Mouse (Mus musculus): ENCODE data around the gene Phactr3.

The Phactr3 gene

DNA sequence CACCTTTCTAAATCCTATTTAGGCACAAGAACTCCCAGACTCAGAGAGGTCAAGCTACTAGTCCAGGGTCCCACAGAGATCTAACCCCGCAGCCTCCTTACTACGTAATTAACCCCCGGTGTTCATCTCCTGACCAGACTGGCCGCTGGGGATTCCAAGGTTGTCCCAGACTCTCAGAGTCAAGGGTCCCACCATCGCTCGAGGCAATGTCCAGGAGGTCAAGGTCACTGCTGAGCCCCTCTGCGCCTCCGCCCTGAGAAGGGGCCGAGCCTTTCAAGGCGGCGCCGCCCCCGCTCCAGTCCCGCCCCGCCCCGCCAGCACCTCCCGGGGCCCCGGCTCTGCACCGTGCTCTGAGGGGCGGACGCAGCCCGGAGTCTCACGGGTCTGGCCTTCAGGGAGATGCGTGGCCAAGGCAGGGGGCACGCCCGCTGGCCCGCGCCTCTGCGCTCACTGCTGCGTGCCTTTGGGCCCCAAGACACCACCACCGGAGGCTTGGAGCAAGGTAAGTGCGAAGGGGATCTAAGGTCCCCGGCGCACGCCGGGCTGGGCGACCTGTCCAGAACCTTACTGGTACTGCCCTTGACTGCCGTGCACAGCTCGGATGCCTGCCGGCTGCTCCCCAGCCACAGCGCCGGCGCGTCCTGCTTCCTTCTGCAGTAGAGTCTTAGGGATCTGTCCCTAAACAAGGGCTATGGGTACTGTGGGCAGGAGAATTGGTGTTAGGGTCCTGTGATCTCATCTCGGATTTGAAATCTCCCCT lies at the start of gene Phactr3:
Gene Phactr3 (plus strand): TSS at position 175 of the 760 bp plus-strand sequence.
- peak; percentile 84 for DNase-seq

- DNase-seq = peak; percentile 98
These were observed 40.5 kb upstream of the Phactr3 start, which contains the start of gene Zfp931 for GRCm38 (mm10) chr2:178078166-178078717. TSS of gene Zfp931 (minus strand) at chr2:178078476.

- DNase-seq = no peak
These were observed 29.2 kb upstream of the Phactr3 start for GRCm38 (mm10) chr2:178089586-178089985.

DNA sequence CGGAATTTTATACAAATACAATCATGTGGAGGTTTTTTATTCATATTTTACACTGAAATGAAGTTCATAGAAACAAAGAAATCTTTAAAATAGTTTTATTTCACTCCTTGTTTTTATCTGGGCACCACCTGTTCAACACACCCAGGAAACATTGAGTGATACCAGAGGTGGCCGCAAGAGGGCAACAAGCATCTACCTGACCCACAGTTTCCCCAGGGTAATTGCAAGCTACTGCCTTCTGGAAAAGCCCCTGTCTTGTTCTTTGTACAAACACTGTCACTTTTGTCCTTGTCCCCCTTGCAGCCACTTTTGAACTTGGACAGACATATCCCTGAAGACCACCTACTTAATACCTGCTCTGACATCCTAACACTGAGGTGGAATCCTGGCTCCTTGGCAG lies 20.8 kb upstream of the Phactr3 start:
- DNase-seq = peak; percentile 90

DNA sequence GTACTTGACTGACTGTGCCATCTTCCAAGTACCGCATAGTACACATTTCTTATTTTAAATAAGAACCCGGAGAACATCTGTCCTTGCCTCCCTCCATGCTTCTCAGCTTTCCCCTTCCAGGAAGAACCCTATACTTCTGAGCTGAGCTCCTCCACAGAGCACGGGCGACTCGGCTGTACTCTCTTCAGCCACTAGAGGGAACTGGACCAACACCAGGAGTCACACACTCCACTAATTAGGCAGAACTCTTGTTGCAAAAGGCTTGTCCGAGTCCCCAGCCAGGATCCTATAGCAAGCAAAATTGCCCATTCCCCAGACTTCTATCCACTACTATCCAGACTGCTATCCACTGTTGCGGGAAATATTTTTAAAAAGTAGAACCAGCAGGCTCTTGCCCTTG lies 16.8 kb upstream of the Phactr3 start:
- no peak for DNase-seq

GRCm38 (mm10) chr2:178117946-178118345 lies 829 bp upstream of the Phactr3 start:
- peak; percentile 76 for DNase-seq

DNA sequence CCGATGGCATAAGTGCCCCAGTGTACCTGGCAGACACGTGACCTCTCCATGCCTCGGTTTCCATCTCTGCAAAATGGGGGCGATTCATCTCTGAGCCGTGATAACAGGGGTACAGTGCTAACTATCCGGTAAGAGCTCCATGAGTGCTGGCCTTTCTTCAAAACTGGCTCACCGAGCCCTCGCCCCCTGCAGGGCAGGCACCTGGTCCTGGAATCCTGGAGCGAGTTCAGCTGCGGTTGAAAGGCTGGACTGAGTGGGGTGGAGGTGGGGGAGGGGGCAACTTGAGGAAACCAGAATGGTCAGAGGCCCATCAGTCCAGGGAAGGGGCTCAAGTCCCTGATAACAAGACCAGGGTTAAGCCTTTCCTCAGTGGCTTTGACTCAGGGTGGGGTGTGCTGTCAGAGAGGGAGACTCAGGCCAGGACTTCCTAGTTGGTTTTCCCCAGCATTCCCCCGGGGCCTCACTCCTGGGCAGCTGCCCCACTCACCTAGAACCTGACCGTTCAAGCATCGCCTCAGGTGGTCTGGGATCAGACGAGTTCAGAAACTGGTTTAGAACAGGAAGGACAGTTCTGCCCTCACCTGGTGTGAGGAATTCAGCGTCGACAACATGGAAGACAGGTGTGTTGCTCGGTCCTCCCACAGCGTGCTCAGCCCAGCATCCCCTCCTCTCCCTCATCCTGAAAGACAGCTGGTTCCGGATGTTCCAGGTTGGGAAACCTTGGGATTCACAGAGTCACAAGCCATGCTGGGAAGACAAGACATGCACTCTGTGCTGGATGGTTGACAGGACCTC lies 983 bp downstream of the Phactr3 start:
- peak; percentile 84 for DNase-seq

DNA sequence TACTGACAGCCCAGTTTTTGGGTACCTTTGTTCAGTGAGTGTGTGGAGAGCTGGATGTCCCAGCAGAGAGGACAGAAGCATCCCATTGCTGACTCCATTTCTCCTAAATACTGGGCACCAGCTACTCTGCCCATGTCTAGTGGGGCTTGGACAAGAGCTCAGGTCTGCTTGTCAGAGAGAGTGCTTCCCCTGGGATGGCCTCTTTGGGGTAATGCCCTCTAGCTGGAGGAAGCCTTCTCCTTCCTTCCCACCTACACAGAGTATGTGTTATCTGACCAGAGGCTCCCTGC lies 1.5 kb downstream of the Phactr3 start:
- peak; percentile 57 for DNase-seq

DNA sequence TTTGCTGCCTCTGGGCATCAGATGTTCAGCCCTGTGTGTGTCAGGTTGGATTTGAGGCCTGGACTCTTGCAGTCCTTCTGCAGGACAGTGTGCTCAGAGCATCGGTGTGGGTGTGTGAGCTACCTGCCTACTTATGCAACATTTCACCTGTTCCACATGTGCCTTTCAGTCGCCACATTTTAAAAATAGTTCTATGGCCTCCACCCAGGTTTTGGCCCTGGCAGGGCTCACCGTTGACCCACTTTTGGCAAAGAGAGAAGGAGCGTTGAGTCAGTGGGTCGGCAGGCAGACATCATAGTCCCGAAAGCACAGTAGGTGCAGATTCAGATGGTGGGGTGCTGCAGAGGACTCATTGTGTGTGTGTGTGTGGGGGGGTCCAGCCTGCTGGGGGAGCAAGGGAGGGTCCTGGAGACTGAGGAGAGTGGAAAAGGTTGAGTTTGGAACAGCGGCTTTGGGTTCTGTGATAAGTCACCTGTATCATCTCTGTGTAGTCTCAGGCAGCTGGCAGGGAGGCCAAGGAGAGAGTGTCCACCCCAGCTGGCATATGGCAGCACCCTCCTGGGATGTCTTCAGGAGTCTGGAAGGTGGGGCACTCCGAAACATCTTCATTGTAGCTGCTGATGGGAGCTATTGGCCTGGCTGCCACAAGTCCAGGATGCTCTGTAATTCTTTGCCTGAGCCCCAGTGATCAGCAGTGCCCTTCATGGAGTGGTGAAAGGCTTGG lies 2.0 kb downstream of the Phactr3 start:
- peak; percentile 76 for DNase-seq

DNA sequence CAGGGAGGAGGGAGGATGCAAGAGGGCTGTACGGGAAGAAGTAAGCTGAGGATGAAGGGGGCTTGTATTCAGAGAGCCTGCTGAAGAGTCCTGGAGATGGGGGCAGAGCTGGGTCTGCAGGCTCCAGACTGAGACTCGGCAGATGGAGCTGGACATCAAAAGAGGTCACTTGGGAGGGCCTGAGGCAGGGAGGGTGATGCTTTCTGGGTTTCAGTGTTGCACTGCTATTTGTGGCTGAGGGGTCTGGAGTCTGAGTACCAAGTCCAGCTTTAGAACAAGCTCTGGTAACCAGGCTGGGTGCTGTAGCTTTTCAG lies 2.6 kb downstream of the Phactr3 start:
- peak; percentile 31 for DNase-seq

- DNase-seq = peak; percentile 74
These were observed 3.3 kb downstream of the Phactr3 start for GRCm38 (mm10) chr2:178121946-178122665.

DNA sequence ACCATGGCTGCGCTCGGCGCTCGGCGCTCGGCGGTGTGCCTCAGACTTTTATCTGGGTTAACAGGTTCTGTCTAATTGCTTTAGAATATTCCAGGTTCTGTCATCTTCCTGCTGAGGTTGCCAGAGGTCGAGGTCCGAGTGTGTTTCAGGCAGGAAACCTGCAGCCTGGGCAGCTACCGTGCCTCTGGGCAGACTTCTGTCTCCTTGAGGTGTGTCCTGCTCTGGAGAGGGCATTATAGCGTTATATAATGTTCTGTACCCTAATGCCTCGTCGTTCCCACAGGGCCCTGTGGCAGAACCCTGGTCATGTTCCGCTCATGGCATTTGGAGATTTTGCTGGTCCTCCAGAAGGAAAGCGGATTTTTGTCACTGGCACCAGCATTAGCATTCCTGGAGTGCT lies 4.7 kb downstream of the Phactr3 start:
- peak; percentile 64 for DNase-seq

- peak; percentile 85 for DNase-seq
These were observed 6.7 kb downstream of the Phactr3 start for GRCm38 (mm10) chr2:178125427-178125826.

DNA sequence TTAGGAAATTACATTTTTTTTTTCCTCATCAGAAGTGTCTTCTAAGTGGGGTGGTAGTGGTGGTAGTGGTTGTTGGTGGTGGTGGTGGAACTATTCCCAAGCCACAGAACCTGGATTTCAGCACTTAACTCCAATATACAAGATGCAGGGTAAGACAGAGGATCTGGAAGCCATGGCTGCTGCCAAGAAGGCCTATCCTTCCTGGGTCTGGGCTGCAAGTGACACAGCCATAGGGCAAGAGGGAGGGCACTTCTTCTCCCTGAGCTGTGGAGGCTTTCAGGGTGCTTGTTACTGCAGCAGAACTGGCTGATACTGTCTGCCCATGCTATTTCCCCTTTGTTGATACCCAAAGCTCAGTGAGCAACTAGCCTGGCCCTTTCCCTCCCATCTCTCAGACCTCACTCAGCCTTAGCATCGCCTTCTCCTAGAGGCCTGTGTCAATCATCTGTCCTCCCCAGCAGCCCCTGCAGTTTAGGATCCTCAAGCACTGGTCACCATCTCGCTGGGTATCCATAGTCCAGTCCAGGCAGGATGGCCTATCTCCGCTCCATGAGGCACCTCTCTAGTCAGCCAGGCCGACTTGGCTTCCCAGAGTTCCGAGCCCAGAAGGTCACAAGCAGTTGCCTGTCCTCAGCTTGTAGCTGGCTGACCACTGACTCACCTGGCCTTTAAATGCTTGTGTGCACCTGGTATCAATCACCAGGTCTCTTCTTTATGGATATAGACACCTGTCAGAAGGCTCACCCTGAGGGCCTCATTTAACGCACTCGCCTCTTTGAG lies 7.5 kb downstream of the Phactr3 start:
- peak; percentile 66 for DNase-seq

GRCm38 (mm10) chr2:178128594-178128993 lies 9.8 kb downstream of the Phactr3 start:
- DNase-seq = peak; percentile 68

- DNase-seq = peak; percentile 52
These were observed 10.4 kb downstream of the Phactr3 start for GRCm38 (mm10) chr2:178129161-178129560.

DNA sequence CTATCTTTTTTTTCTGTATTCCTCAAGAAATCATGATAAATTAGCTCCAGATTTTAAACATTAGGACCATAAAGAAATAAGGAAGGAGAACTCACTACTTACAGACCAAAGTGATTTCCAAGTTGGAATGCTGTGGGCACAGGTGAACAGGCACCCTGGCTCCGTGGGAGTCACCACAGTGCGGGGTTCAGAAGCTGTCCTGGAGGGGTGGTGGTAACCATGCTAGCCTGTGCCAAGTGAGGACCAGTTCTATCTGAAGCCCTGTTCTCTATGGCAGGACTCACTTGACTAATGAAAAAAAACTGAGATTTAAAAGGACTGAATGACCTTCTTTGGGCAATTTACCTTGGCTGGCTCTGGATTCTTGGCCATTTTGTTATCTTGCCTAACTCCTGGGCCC lies 10.9 kb downstream of the Phactr3 start:
- DNase-seq = peak; percentile 71

DNA sequence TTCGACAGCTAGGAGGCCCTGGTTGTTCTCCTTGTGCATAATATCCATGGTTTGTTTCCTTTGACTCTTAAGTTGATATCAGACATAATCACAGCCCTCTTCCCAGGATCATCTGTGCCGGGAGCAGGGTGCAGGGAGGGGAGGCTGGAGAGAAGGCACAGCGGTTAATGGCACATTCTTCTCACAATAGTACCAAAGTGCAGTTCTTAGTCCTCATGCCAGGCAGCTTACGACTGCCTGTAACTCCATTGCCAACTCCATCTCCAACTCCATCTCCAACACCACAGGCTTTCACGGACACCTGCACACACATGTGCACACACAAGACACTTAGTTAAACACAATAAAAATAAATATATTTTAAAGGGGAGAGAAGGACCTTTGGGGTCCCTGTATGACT lies 11.8 kb downstream of the Phactr3 start:
- peak; percentile 46 for DNase-seq

GRCm38 (mm10) chr2:178131011-178131410 lies 12.2 kb downstream of the Phactr3 start:
- DNase-seq = peak; percentile 59

DNA sequence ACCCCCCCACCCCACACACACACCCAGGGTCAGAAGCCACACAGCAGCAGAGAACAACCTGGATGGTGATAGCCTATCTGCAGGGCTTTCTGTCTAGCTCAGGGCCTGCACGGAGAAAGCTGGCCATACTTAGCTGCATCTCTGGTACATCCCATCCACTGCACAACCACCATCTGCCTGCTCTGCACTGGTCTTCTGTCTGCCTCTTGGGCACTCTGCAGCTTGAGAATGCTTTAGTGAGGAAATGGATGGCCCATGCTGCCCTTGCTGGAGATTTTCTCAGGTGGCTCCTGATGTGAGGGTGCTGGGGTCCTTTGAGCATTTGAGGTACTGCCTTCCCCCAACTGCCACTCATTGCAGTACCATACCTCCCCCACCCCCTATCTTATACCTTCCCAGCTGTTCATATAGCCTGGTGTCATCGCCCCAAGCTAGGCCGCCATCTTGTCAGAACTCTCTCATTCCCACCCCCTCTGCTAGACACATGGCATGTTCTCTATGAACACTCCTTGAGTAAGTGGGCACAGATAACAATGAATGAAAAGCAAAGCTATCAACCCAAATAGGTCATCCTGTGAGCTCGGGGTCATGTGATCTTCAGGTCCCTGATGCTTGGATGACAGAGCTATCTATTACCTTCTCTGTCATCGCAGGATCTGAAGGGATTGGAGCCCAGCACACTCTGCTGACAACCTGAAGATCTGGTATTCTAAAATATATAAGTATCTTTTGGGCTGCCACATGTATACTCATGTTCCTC lies 13.0 kb downstream of the Phactr3 start:
- peak; percentile 76 for DNase-seq

GRCm38 (mm10) chr2:178135713-178136112 lies 16.9 kb downstream of the Phactr3 start:
- DNase-seq = no peak
